Mouse (Mus musculus) erythroid progenitor cell, adult 5-6 weeks (primary cell): ENCODE results near the gene Jade1. TPM values are rescaled to one million over a fixed set of nuclear protein-coding genes. Genes with fewer than 3 reads are reported as not detected.

Experiments
- ATAC-seq: replicated peaks from 2 replicates; pipeline ENCODE4 v1.8.0; 2016; ENCODE audit warnings: moderate number of reproducible peaks, mild to moderate bottlenecking, moderate TSS enrichment, inconsistent platforms; ENCODE audit not compliant: poor library complexity, low FRiP score, severe bottlenecking
- total RNA-seq, 2 experiments: library from RNA; stranded (forward) in 1 of 2; stranded (reverse) in 1 of 2; fragments of 150-400 nt in 1 of 2; fragments of 186-747, 209-891 nt in 1 of 2; gene quantifications; 2 replicates each; pipeline versions ENCODE4 v1.2.3 to v1.2.4; 2015 to 2017; ENCODE audit warnings: low replicate concordance in 2 of 2

The Jade1 gene
- total RNA-seq, 2 experiments from 2014 or later: 38.2 to 40.2 TPM

DNA sequence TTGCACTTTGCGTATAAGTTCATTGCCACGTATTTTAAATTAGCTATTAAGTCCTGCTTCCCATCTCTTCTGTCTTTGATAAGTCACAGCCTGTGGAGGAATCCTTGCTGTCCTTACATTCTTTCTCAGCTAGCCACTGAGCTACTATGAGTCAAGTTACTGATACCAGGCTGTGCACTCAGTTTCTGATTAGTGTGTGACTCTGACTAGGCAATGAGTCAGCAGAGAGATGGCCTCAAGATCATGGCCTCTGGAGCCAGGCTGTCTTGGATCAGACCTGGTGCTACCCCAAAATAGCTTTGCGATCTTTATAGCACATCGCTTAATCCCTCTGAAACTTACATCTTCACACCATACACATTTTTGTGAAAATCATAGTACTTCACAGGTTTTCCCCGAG lies 8.2 kb upstream of the Jade1 start:
- ATAC-seq: no peak

DNA sequence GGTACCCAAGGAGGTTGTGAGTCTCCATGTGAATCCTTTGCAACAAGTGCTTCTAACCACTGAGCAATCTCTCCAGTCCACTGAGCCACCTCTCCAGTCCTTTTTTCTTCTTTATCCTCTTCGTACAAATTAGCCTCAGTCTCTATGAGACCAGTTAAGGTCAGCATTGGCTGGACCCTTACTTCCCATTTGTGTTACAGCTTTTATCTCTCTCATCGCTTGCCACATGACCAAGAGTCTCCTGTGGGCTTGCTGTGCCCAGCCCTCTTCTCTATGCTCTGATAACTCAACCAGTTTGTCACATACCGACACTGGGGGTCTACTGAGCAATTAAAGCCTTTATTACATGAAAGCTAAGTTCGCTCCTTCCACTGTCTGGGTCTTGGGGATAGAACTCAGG lies 7.3 kb upstream of the Jade1 start:
- ATAC-seq: no peak

GRCm38 (mm10) chr3:41551671-41552070 lies 3.9 kb upstream of the Jade1 start:
- peak; percentile 42; the same call in 1 of the 2 replicates for ATAC-seq

- no peak for ATAC-seq
Measured at GRCm38 (mm10) chr3:41552777-41553548, 2.6 kb upstream of the Jade1 start.

DNA sequence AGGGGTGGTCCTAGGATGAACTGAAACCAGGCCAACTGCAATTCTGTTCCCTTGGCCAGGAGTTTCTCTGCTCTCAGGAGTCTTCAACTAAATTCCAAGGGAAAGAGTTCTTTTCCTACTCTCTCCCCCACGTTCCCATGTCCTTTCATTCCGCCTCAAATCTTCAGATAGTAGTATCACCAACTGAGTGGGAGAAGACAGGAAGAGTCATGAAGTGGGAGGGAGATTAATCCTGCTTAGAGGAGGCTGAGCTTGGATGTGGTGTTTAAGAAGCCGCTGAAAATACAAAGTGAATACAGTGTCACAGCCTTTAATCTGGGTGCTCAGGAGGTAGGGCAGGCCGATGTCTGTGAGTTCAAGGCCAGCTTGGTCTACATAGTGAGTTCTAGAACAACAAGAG lies 1.9 kb upstream of the Jade1 start:
- ATAC-seq: no peak

DNA sequence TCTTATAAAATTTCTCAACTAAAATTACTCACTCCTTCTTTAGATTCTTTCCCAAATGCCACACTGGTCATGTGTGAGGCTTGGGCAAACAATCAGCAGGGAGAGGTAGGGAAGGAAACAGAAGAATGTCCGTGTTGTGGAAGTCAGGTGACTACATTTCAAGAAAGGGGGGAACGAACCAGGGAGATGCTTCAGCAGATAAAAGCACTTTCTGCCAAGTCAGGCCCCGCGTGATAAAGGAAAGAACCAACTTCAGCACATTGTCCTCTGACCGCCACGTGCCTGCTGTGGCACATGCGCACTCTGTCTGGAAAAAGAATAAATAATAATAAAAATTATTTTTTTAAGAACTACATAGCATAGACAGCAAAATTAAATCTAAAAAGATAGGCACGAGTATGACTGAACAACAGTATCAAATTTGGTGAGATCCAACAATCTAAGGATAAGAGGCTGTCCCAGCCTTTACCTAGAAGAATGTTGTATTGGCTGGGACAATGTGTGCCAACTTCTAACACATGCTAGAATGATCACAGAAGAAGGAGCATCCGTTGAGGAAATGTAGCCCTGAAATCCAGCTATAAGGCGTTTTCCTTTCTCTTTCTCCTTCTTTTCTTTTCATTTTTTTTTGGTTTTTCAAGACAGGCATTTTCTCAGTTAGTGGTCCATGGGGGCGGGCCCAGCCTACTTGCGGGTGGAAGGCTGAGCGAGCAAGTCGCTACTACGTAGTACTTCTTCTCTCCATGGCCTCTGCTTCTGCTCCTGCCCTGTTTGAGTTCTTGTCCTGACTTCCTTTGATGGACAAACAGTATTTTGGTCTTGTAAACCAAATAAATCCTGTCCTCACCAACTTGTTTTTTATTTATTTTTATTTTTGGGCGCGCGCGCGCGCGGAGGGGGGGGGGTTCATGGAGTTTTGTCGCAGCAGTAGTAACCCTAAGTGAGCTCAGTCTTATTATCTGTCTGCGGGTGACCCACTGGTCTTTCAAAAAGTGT lies 753 bp upstream of the Jade1 start:
- ATAC-seq: no peak

GRCm38 (mm10) chr3:41556451-41557266 lies 1.1 kb downstream of the Jade1 start:
- no peak for ATAC-seq

DNA sequence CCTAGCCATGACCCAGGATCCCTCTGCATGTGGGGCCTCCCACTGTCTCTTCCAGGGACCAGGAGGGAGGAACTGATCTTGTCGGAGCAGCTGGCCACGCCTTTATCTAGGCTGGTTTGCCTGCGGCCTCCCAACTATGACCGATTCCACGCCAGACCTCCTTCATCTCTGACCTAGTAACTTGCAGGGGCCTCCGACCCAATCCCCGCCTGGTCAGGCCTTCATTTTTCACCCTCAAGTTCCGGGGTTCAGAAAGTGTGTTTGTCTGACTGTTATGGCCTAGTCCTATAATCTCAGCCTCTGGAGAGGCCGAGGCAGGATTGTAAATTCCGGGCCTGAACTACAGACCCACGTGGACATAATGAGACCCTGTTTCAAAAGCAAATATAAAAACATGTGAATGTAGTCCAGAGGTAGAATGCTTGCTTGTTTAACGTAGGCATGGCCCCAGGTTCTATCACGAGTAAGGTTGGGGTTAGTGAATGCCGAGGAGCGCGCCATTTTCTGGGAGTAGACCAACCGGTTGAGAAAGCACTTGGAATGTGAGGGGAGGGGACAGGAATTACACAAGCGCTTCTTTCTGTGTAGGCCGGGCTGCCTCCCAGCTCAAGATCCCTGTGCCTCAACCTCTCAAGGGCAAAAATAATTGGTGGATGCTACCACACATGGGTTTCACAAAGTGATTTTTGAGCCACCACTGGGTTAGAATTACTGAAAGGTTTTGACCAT lies 1.9 kb downstream of the Jade1 start:
- ATAC-seq: no peak

- no peak for ATAC-seq
Measured at GRCm38 (mm10) chr3:41560489-41560888, 5.0 kb downstream of the Jade1 start.

GRCm38 (mm10) chr3:41561787-41562186 lies 6.3 kb downstream of the Jade1 start:
- ATAC-seq: no peak

DNA sequence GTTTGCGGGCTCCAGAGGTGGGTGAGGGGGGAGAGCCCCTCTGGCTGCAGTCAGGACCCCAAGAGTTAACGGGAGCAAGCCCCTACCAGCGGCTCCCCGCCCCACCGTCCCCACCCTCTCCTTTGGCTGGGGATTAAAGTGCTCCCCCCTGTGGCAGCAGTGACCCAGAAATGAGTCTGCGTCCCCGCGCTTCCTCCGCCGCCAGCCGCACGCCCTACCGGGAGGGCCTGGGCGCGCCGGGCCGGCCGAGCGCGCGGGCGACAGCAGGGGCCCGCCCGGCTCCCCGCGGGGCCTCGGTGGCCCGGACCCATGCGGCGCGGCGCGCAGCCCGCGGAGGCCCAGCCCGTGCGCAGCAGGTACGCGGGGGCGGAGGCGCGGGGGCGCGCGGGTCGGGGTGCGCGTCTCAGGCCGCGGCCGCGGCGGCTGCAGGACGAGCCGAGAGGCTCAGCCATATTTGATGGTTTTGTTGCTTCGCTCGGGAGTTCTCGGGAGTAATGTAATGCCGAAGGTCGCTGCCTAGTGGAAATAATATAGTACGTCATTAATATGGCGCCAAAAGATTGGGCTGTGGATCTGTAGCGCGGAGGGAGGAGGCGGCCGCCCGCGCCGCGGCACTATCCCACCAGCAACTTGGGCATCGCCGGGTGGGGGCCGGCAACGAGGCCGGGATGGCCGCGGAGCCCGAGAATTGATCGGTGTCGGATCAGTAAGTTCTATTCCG lies 7.8 kb downstream of the Jade1 start:
- ATAC-seq: peak; percentile 69

DNA sequence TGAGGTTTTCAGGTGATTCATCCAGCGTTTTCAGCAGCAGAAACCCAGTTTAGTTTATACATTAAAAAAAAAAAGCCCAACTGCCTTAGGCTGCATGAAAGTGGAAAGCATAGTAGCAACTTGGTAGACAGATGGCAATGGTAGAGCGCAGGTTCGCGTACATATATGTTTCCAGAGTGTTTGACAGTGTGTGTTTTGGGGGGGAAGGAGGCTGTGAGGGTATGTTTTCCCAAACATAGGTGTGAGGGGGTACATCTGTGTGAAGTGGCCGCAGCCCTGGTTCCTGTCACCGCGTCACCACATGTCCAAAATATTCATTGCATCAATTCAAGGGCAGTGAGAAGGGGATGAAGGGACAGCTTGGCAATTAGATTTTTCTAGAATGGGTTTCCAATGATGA lies 8.5 kb downstream of the Jade1 start:
- ATAC-seq: no peak

DNA sequence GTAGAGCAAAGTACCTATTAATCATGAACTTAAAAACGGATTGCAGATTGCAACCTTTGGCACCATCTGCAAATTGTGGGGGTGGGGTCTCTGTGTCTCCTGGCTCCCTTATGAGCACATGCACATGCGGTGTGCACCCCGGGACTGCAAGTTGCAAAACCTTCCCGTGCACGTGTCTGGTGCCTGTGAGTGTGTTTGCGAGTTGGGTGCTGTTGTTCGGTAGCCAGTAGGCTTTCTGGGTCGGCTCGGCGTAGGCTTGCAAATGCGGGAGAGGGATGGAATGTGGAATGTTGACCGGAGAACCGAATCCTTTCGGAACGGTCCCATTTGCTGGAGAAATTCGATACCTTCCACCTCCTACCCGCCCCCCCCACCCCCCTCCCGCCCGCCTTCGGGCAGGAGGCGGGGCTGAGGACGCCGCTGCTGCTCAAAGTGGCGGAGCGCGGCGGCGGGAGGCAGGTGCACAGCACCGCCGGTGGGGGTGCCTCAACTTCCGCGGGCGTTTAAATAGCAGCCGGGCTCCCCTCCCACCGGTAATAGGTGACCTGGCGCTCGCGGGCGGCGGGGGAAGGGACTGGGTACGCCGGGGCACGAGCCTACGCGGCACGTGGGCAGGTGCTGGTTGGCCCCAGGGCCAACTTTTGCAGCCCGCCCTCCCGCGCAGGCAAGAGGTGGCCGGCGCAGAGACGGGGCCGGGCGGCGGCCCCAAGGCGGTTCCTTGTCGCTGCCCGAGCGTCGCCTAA lies 9.1 kb downstream of the Jade1 start:
- peak; percentile 39 for ATAC-seq

GRCm38 (mm10) chr3:41565410-41565823 lies 9.9 kb downstream of the Jade1 start:
- ATAC-seq: peak; percentile 72

- peak; percentile 68 for ATAC-seq
Measured at GRCm38 (mm10) chr3:41565955-41566354, 10.4 kb downstream of the Jade1 start.

- ATAC-seq: no peak
Measured at GRCm38 (mm10) chr3:41569943-41570342, 14.4 kb downstream of the Jade1 start.

DNA sequence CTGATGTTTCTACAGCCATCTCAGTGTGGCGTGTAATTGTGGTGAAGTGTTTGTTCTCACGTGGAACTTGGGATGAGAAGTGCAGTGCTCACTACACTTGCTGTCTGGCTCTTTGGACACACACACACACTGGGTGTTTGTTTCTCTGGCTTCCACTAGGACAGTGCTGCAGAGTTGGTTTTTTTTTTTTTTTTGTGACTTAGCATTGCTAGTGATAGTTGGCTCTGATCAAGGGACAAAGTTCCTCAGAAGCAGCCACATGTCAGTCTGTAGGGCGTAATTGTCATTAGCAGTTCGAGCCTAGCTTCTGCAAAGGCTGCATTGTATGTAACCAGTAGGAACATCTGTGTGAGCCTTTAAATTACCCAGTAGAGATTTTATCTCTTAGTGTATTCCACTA lies 16.6 kb downstream of the Jade1 start:
- ATAC-seq: no peak

- no peak for ATAC-seq
Measured at GRCm38 (mm10) chr3:41572968-41573367, 17.4 kb downstream of the Jade1 start.
